Mouse (Mus musculus) bone marrow, adult 2 months (tissue): ENCODE measurements around the gene Jade2.

Experiments used
- CTCF ChIP-seq: fragments of 200-500 bp; IDR thresholded peaks from 2 replicates; pipeline ENCODE4 v1.5.1; 2011; ENCODE audit warnings: low read length, control low read depth; ENCODE audit not compliant: control insufficient read depth, insufficient read depth
- POLR2A ChIP-seq: fragments of 200-500 bp; IDR thresholded peaks from 2 replicates; pipeline ENCODE4 v1.6.1; 2011; ENCODE audit warnings: low read depth, mild to moderate bottlenecking, control low read depth, low read length, borderline replicate concordance; ENCODE audit not compliant: control insufficient read depth

DNA sequence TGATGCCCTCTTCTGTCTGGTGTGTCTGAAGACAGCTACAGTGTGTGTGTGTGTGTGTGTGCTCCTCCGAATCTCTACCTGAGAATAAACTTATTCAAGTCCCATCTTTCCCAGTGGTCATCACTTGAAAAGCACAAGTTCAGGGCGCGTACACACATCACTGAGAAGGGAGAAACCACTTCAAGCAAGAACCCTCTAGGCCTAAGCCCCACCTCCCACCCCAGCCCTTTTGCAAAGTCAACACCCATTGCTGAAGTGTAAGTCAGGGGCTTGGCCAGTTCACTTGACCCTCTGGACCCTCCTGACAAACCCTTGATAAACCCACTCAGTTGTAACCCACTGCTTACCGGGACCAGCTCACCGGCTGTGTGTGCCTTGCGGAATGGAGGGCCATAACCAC lies 20.9 kb downstream of the Jade2 start:
- TF ChIP-seq CTCF (no peak), POLR2A (no peak)
